ENCODE assay signal across 18 mouse cellular contexts in genomic region chr4:59787126-59787525, GRCm38 (mm10). TPM values are rescaled to one million over a fixed set of nuclear protein-coding genes. Genes with fewer than 3 reads are reported as not detected.
DNase-seq lines count a peak whose midpoint lies in the region; ATAC-seq and TF ChIP-seq lines count a peak whose summit lies in the region.
"Had no signal": no experiment of that assay in that cellular context is flagged by ENCODE, and none has a peak within 500 bp of the region (broad histone marks: within the 10 kb centered on the region; RNA-seq: fewer than 3 reads in every experiment).

No protein-coding gene starts in this region.

- no peaks in the 10 kb centered on the region for H3K9me3 ChIP-seq in kidney, embryonic 15.5 days (replicated peaks)
- no peaks in the 10 kb centered on the region for H3K9me3 ChIP-seq in lung, postnatal 0 days (ENCODE audit: low read length)
- H3K9me3 ChIP-seq: embryonic facial prominence, embryonic 13.5 days; forebrain, embryonic 12.5 days; heart, embryonic 15.5 days; liver, embryonic 13.5 days; lung, embryonic 15.5 days; megakaryocyte, embryonic 14.5 days; midbrain, embryonic 13.5 days had no signal

- H3K4me1 ChIP-seq in kidney, embryonic 15.5 days: peaks cover 4% of the 10 kb centered on the region
- peaks cover 4% of the 10 kb centered on the region; the same call in 1 of the 2 replicates for H3K4me1 ChIP-seq in lung, postnatal 0 days (ENCODE audit: insufficient read depth, low read depth, low read length)

- TF ChIP-seq EP300 in lung, postnatal 0 days (IDR thresholded peaks at IDR 0.05): peak; percentile 76

- H3K4me3 ChIP-seq in kidney, embryonic 15.5 days (replicated peaks): no peak overlapping the region
- no peak overlapping the region for H3K4me3 ChIP-seq in lung, postnatal 0 days (ENCODE audit: low read depth, low read length)
- H3K4me3 ChIP-seq: embryonic facial prominence, embryonic 13.5 days; erythroblast, embryonic 14.5 days; forebrain, embryonic 12.5 days; heart, embryonic 15.5 days; liver, embryonic 13.5 days; lung, embryonic 15.5 days; megakaryocyte, embryonic 14.5 days; midbrain, embryonic 13.5 days had no signal

- DNase-seq in cerebellum, adult 9-10 months: peak; percentile 37
- DNase-seq in cerebellum, adult 8-10 months: no peak
- DNase-seq in kidney, adult 8-10 months: peak; percentile 37 to 39
- DNase-seq in lung, postnatal 0 days (ENCODE audit: low spot score): peak; percentile 74
- no peak for DNase-seq in layer of hippocampus, postnatal 25 days (ENCODE audit: extremely low spot score in 1 of 2, low spot score in 1 of 2)
- DNase-seq in right cerebral cortex, postnatal 36 days (ENCODE audit: low spot score in 2 of 2): no peak

- H3K4me2 ChIP-seq in kidney, embryonic 15.5 days: no peak overlapping the region
- H3K4me2 ChIP-seq in lung, postnatal 0 days (replicated peaks; ENCODE audit: low read depth, low read length): no peak overlapping the region
- H3K4me2 ChIP-seq: embryonic facial prominence, embryonic 13.5 days; forebrain, embryonic 12.5 days; heart, embryonic 15.5 days; liver, embryonic 13.5 days; lung, embryonic 15.5 days; midbrain, embryonic 13.5 days had no signal

- no peaks in the 10 kb centered on the region for H3K27me3 ChIP-seq in kidney, embryonic 15.5 days
- H3K27me3 ChIP-seq in lung, postnatal 0 days (replicated peaks; ENCODE audit: insufficient read depth, low read length): no peaks in the 10 kb centered on the region
- H3K27me3 ChIP-seq: forebrain, embryonic 12.5 days; heart, embryonic 15.5 days; lung, embryonic 15.5 days; megakaryocyte, embryonic 14.5 days; midbrain, embryonic 13.5 days had no signal

- no peak for ATAC-seq in kidney, embryonic 15.5 days (replicated peaks; ENCODE audit: low FRiP score)
- ATAC-seq in lung, postnatal 0 days: peak; percentile 8; the same call in 1 of the 2 replicates
- no peak for ATAC-seq in granulocyte monocyte progenitor cell, adult 5-6 weeks (replicated peaks; ENCODE audit: poor library complexity, severe bottlenecking)
- ATAC-seq: hindbrain, embryonic 16.5 days; intestine, postnatal 0 days; midbrain, embryonic 13.5 days had no signal

- 72% methylated on average over 6 of the region's 6 CpGs for WGBS in kidney, embryonic 15.5 days
- WGBS in lung, postnatal 0 days: 41% methylated on average over 6 of the region's 6 CpGs

- no peak for TF ChIP-seq CTCF in lung, postnatal 0 days (IDR thresholded peaks at IDR 0.05)

- H3K9ac ChIP-seq in kidney, embryonic 15.5 days: no peak overlapping the region
- no peak overlapping the region for H3K9ac ChIP-seq in lung, postnatal 0 days (replicated peaks; ENCODE audit: low read depth)
- H3K9ac ChIP-seq: embryonic facial prominence, embryonic 13.5 days; forebrain, embryonic 12.5 days; heart, embryonic 15.5 days; liver, embryonic 13.5 days; lung, embryonic 15.5 days; midbrain, embryonic 13.5 days had no signal

- H3K27ac ChIP-seq in kidney, embryonic 15.5 days: no peak overlapping the region
- no peak overlapping the region for H3K27ac ChIP-seq in lung, postnatal 0 days (ENCODE audit: low read length)
- H3K27ac ChIP-seq: embryonic facial prominence, embryonic 13.5 days; forebrain, embryonic 12.5 days; heart, embryonic 15.5 days; liver, embryonic 13.5 days; lung, embryonic 15.5 days; midbrain, embryonic 13.5 days had no signal

- H3K36me3 ChIP-seq in kidney, embryonic 15.5 days: no peaks in the 10 kb centered on the region
- no peaks in the 10 kb centered on the region for H3K36me3 ChIP-seq in lung, postnatal 0 days (ENCODE audit: insufficient read depth, low read length)
- H3K36me3 ChIP-seq: embryonic facial prominence, embryonic 13.5 days; forebrain, embryonic 12.5 days; heart, embryonic 15.5 days; liver, embryonic 13.5 days; lung, embryonic 15.5 days; midbrain, embryonic 13.5 days had no signal

RNA-seq across cellular contexts. Expression of gene Inip, which starts 14.3 kb away (rescaled TPM):
- polyA plus RNA-seq in kidney, embryonic 15.5 days (2015; fragmentation: Nextera tagmentation; extraction: Ambion mirVana): 59.3 and 63.3 TPM in 2 replicates
- 25.9 and 26.8 TPM in 2 replicates for polyA plus RNA-seq in lung, postnatal 0 days (2015; fragmentation: Nextera tagmentation; extraction: Ambion mirVana)
- total RNA-seq in layer of hippocampus, postnatal 25 days (2021): 10 to 100 TPM; 25.2 to 25.6 TPM
- 49.9 and 71.0 TPM in 2 replicates for total RNA-seq in granulocyte monocyte progenitor cell, adult 5-6 weeks (2014; fragmentation: Nextera tagmentation)
- total RNA-seq in granulocyte monocyte progenitor cell, adult 5-6 weeks (2017): 55.9 and 60.1 TPM in 2 replicates

RNA-seq across cellular contexts. Expression of gene Snx30, which starts 18.5 kb away (rescaled TPM):
- polyA plus RNA-seq in kidney, embryonic 15.5 days (2015; fragmentation: Nextera tagmentation; extraction: Ambion mirVana): 6.0 and 7.7 TPM in 2 replicates
- polyA plus RNA-seq in lung, postnatal 0 days (2015; fragmentation: Nextera tagmentation; extraction: Ambion mirVana): 12.0 and 13.2 TPM in 2 replicates
- total RNA-seq in layer of hippocampus, postnatal 25 days (2021): 10 to 100 TPM; 38.9 to 47.6 TPM
- 18.8 and 23.8 TPM in 2 replicates for total RNA-seq in granulocyte monocyte progenitor cell, adult 5-6 weeks (2014; fragmentation: Nextera tagmentation)
- total RNA-seq in granulocyte monocyte progenitor cell, adult 5-6 weeks (2017): 21.7 and 25.8 TPM in 2 replicates

Comparison
In these comparisons a context has a peak if more than half of its experiments do, and no peak if none do; other contexts are left out.
1. DNase-seq: peak in cerebellum, adult 9-10 months (single experiment), kidney, adult 8-10 months (2 of 2) and lung, postnatal 0 days (single experiment); none in cerebellum, adult 8-10 months (single experiment), layer of hippocampus, postnatal 25 days (0 of 2) and right cerebral cortex, postnatal 36 days (0 of 2).